Mouse (Mus musculus): ENCODE measurements around the gene Rhou. TPM values are rescaled to one million over a fixed set of nuclear protein-coding genes. Genes with fewer than 3 reads are reported as not detected.
"Not testable (repeated sequence)": the region's sequence is repeated elsewhere in the genome, so short reads cannot be mapped to it uniquely, and the experiment has no call there.

Gene Rhou
- polyA plus RNA-seq, 1 experiment from 2014 or later, result 7.7 TPM

DNA sequence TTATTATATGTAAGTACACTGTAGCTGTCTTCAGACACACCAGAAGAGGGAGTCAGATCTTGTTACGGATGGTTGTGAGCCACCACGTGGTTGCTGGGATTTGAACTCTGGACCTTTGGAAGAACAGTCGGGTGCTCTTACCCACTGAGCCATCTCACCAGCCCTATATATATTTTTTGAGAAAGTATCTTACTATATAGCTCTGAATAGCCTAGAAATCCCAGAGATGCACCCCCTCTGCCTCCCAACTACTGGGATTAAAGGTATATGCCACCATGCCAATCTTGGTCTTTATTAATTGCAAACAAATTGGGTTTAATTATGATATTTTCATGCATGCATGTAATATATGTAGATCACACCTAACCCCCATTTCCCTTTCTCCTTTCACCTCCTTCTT is 22.0 kb upstream of the Rhou start:
- not testable (repeated sequence) for H3K9ac ChIP-seq; ATAC-seq (ENCODE audit: low FRiP score, low read depth)
- WGBS, result 63% methylated on average over 3 of the region's 3 CpGs

DNA sequence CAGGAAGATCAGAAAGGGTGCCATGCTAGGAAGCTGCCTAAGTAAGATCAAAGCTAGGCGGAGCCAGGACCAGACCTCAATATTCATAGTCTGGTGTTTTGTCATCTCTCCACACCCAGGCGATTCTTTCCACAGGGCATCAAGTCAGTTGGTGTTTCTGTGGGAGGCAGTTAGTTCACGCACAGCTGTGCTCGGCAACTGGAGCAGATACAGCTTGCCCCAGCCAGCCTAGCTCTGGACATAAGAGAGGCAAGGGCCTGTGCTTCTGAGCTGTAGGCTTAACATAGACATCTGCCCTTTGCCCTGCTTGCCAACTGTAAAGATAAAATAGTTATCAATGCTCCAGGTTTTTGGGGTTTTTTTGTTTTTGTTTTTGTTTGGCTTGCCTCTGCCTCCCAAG is 21.5 kb upstream of the Rhou start:
- WGBS, result 74% methylated on average over 4 of the region's 4 CpGs
- no peaks in the 10 kb centered on the region for H3K9me3 ChIP-seq
- ATAC-seq (ENCODE audit: low FRiP score, low read depth), result no peak
- peaks cover 22% of the 10 kb centered on the region for H3K4me1 ChIP-seq
- H3K36me3 ChIP-seq, result no peaks in the 10 kb centered on the region
- no peak overlapping the region for H3K4me2 ChIP-seq (replicated peaks)
- H3K9ac ChIP-seq, result no peak overlapping the region
- H3K27me3 ChIP-seq, result peaks cover 27% of the 10 kb centered on the region
- H3K27ac ChIP-seq, result no peak overlapping the region
- H3K4me3 ChIP-seq, result no peak overlapping the region

More for the DNA sequence above, 22.0 kb upstream of the Rhou start:
- H3K4me1 ChIP-seq, result peaks cover 22% of the 10 kb centered on the region
- not testable (repeated sequence) for H3K4me3 ChIP-seq; H3K27ac ChIP-seq; H3K36me3 ChIP-seq; H3K9me3 ChIP-seq; H3K4me2 ChIP-seq (replicated peaks)
- H3K27me3 ChIP-seq, result peaks cover 32% of the 10 kb centered on the region

DNA sequence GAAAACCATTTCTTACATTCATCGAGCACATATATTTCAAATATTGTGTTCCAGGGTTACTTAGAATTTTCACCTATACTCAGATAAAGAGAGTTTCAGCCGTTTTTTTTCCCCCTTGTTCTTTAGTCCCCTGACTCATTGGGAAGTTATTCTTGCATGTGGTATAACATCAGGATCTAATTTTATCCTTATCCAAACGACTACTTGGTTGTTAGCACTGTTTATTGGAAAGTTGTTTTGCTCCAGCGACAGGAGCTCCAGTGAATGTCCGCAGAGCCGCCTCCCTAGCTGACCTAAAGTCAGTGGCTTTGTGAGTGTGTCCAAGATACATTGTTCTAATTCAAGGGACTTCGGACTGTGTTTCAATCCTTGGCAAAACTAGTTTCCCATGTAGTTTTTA is 19.9 kb upstream of the Rhou start:
- peaks cover 17% of the 10 kb centered on the region for H3K4me1 ChIP-seq
- no peaks in the 10 kb centered on the region for H3K36me3 ChIP-seq
- H3K9me3 ChIP-seq, result no peaks in the 10 kb centered on the region
- peaks cover 14% of the 10 kb centered on the region for H3K27me3 ChIP-seq
- no peak overlapping the region for H3K4me2 ChIP-seq (replicated peaks)
- no peak overlapping the region for H3K9ac ChIP-seq
- no peak for ATAC-seq (ENCODE audit: low FRiP score, low read depth)
- no peak overlapping the region for H3K4me3 ChIP-seq
- WGBS, result 51% methylated on average over 7 of the region's 7 CpGs
- H3K27ac ChIP-seq, result no peak overlapping the region

DNA sequence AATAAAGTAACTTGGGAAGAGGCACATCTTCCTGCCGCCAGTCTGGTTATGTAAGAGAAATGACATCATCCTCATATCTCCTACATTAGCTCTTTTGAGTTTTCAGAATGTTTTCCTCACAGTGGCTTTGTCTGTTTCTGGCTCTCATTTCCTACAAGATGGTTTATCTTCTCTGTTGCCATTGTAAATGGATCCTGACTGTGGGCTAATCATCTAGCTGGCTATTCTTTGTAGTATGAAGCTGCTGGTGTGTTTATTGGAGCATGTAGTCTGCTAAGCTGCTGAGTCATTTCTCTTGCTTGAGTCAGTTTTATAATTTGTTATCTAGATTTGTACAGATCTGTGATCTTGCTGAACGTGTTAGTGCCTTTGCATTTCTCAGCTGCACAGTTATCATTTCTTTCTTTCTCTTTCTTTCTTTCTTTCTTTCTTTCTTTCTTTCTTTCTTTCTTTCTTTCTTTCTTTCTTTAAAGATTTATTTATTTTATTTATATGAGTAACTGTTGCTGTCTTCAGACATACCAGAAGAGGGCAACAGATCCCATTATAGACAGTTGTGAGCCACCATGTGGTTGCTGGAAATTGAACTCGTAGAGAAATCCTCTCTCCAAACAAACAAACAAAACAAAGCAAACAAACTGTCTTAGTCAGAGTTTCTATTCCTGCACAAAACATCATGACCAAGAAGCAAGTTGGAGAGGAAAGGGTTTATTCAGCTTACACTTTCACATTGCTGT is 19.2 kb upstream of the Rhou start:
- no peak overlapping the region for H3K27ac ChIP-seq
- H3K4me2 ChIP-seq (replicated peaks), result no peak overlapping the region
- ATAC-seq (ENCODE audit: low FRiP score, low read depth), result no peak
- 56% methylated on average over 3 of the region's 3 CpGs for WGBS
- no peak overlapping the region for H3K9ac ChIP-seq
- no peaks in the 10 kb centered on the region for H3K36me3 ChIP-seq
- H3K9me3 ChIP-seq, result no peaks in the 10 kb centered on the region
- peaks cover 9% of the 10 kb centered on the region; the same call in 1 of the 2 replicates for H3K4me1 ChIP-seq
- peaks cover 7% of the 10 kb centered on the region for H3K27me3 ChIP-seq
- H3K4me3 ChIP-seq, result no peak overlapping the region

DNA sequence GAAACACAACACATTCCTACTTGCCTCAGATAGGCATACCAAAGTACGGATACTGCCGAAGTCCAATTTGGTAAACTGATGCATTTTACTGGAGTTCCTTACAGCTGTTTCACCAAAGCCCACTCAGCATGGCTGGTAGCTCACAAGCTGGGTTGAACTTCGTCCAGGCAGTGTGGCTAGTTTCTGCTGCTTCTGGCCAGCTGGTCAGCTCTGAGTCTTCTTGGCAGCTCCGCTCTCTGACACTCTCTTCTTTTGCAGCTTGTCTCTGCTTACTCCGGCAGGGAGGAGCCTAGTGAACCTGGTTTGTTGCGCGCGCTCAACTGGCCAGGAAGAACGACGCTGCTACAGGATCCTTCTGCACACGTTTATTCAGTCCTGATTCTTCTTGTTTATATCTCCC is 18.1 kb upstream of the Rhou start:
- H3K4me3 ChIP-seq, result no peak overlapping the region
- ATAC-seq (ENCODE audit: low FRiP score, low read depth), result no peak
- no peak overlapping the region for H3K4me2 ChIP-seq (replicated peaks)
- 74% methylated on average over 11 of the region's 11 CpGs for WGBS
- no peaks in the 10 kb centered on the region for H3K36me3 ChIP-seq
- H3K27ac ChIP-seq, result no peak overlapping the region
- H3K9me3 ChIP-seq, result no peaks in the 10 kb centered on the region
- 0 out of 2 replicates have a peak, but pooled peaks cover 4% of the 10 kb centered on the region for H3K4me1 ChIP-seq
- no peak overlapping the region for H3K9ac ChIP-seq
- H3K27me3 ChIP-seq, result no peaks in the 10 kb centered on the region; the same call in 1 of the 2 replicates

DNA sequence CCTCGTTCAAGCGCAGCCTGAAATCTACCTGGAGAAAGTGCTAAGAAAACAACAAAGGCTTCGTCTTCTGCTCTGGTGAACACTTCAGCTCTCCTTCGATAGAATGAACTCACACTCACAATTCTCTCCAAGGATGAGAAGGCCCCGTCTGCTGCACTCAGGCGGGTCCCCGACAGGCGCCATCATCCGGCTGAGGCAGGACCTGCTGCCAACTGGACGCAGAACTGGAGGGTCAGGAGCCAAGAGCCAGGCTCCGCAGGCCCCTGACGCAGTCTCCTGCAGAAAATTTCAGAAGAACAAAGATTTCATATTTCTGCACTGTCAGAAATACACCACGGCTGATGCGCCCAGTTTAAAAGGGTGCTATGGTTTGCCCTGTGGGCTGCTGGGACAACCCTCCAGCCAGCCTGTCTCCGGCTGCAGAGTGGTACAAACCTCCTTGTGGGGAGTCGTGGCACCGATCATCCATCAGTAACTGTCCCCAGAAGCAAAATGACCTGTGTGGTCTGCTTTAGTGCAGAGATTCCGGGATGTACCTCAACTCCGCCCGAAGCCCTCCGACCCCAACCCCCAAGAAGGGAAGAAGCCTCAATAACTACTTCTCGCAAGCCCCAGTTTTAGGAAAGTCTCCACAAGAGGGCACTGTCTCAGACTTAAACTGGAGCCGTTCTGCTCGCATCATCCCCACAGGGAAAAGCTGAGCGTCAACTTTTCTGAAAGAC is 10.2 kb upstream of the Rhou start:
- 0 out of 2 replicates have a peak, but pooled peaks cover 8% of the 10 kb centered on the region for H3K27me3 ChIP-seq
- peaks cover 15% of the 10 kb centered on the region for H3K4me1 ChIP-seq
- no peak for ATAC-seq (ENCODE audit: low FRiP score, low read depth)
- 15% methylated on average over 25 of the region's 25 CpGs for WGBS
- H3K4me3 ChIP-seq, result peak overlapping the region; percentile 29
- no peaks in the 10 kb centered on the region for H3K9me3 ChIP-seq
- H3K36me3 ChIP-seq, result no peaks in the 10 kb centered on the region
- H3K4me2 ChIP-seq (replicated peaks), result peak overlapping the region; percentile 55
- 0 out of 2 replicates have a peak overlapping the region, but pooled peaks have one; percentile 4 for H3K9ac ChIP-seq
- no peak overlapping the region for H3K27ac ChIP-seq

DNA sequence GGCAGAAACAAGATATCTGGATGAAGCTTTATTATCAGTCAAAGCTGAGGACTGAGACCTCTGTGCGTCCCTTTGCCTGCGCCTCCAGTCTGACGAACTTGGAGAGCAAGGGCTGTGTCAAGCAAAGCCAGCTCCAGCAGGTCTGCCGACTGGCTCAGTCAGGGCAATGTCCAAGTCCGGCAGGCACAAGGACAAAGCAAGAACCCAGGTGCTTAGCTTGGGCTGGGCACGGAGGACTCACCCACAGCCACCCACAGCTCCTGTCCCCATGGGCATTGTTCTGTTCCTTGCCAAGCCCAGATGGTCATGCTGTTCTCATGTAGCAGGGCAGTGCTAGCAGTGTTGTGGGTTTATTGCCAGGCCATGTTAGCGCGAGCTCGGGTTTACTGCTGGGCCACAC is 8.5 kb upstream of the Rhou start:
- no peak overlapping the region for H3K4me3 ChIP-seq
- H3K36me3 ChIP-seq, result no peaks in the 10 kb centered on the region
- no peak overlapping the region for H3K4me2 ChIP-seq (replicated peaks)
- WGBS, result 50% methylated on average over 9 of the region's 9 CpGs
- no peak overlapping the region for H3K9ac ChIP-seq
- peaks cover 21% of the 10 kb centered on the region for H3K4me1 ChIP-seq
- no peak for ATAC-seq (ENCODE audit: low FRiP score, low read depth)
- no peaks in the 10 kb centered on the region for H3K9me3 ChIP-seq
- H3K27ac ChIP-seq, result no peak overlapping the region
- 0 out of 2 replicates have a peak, but pooled peaks cover 8% of the 10 kb centered on the region for H3K27me3 ChIP-seq

DNA sequence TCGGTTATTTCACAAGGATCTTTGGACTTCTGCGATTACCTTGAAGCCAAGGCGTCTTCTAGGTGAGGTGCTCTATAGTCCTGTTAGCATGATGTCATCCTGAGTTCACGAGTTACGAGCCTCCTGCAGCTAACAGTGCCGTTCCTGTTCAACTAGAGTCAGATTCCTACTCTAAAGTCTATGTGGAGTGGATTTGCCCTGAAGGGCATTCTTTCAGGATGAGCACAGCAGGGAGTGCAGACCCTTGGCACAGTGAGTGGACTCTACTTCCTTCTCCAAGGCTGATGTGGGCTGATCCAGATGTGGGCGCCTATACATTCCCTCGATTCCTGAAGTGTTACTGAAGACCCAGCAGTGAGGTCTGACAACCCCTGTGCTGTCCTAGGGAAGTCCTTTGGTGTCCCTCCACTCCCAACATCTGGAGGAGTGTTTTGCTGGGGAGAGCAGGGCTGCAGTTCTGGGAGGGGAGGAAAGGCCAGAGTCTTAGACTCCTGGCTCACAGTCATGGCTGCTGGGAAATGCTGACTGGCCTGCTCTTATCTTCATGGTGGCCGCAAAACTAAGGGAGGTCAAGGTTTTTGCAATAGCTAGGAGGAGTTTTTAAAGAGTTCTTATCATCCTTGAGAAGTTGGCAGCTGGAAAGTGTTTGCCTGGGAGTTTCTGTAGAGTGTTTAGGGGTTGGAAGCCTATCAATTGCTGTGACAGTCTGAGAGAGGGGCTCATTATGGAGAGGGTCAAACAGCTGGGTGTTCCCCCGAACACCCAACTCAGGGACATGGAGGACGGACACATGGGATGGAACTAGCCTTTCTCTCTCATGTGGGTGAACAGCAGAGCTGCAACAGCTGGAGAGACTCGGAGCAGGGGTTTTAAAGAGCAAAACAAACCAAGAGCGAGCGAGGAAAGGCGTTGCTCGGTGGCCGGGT is 5.2 kb upstream of the Rhou start:
- Histone ChIP-seq H3K4me3 (no peak overlapping the region), H3K36me3 (no peaks in the 10 kb centered on the region), H3K9ac (no peak overlapping the region), H3K9me3 (no peaks in the 10 kb centered on the region), H3K27me3 (0 out of 2 replicates have a peak, but pooled peaks cover under 1% of the 10 kb centered on the region), H3K27ac (peak overlapping the region; percentile 28; the same call in 1 of the 2 replicates), H3K4me1 (peaks cover 22% of the 10 kb centered on the region), H3K4me2 (replicated peaks) (no peak overlapping the region)
- no peak for ATAC-seq (ENCODE audit: low FRiP score, low read depth)
- 59% methylated on average over 17 of the region's 17 CpGs for WGBS

DNA sequence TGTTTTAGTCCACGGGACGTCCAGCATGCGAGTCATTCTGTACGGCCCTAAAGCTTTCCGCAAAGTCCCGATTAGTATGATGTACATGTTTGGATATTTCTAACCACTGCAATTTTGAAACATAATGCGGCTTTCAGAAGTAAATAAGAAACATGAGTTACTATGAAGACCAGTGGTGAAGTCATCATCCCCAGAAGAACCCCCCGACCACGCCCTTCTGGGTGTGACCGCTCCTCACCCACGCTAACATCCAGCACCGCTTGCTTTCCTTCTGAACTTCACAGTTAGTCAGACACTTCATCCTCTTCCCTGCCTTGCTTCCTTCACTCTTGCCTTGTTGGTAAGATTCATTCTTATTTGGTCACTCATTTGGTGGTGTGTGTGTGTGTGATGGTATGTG is 4.2 kb upstream of the Rhou start:
- 87% methylated on average over 12 of the region's 12 CpGs for WGBS
- peaks cover 21% of the 10 kb centered on the region for H3K4me1 ChIP-seq
- no peaks in the 10 kb centered on the region for H3K36me3 ChIP-seq
- no peak overlapping the region for H3K27ac ChIP-seq
- no peak overlapping the region for H3K9ac ChIP-seq
- H3K27me3 ChIP-seq, result no peaks in the 10 kb centered on the region
- no peak for ATAC-seq (ENCODE audit: low FRiP score, low read depth)
- H3K9me3 ChIP-seq, result no peaks in the 10 kb centered on the region
- H3K4me2 ChIP-seq (replicated peaks), result no peak overlapping the region
- H3K4me3 ChIP-seq, result no peak overlapping the region

DNA sequence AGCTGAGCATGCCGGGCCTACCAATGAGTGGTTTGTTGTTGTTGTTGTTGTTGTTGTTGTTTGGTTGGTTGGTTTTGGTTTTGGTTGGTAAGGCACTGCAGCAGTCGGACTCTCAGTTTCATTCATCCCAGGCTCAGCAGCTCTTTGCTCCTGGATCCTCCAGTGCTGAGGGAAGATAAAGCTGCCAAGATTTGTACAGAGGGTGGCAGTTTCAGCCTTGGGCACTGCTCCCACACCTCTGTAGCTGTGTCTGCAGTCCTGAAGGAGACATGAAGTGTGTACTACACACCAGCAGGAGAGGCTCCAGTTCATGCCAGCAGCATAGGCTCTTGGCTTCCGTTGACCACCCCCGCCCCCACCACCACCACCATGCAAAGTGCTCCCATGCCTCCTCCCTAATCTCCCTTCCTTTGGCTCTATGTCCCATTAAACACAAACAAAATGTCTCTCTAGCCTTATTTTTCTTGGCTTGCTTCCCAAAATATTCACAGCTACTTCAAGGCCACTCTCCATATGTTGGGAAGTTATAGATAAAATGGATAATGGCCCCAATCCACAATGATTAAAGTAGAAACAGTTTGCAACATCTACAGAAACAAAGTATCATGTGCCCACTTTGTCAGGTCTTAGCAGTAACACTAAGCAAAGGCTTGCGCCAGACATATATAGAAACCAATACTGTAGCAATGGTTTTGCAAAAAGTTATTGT is 2.2 kb upstream of the Rhou start:
- H3K9me3 ChIP-seq, result no peaks in the 10 kb centered on the region
- no peak overlapping the region for H3K9ac ChIP-seq
- H3K27ac ChIP-seq, result no peak overlapping the region
- no peak for ATAC-seq (ENCODE audit: low FRiP score, low read depth)
- 89% methylated on average over 5 of the region's 5 CpGs for WGBS
- no peak overlapping the region for H3K4me3 ChIP-seq
- no peak overlapping the region for H3K4me2 ChIP-seq (replicated peaks)
- peaks cover 35% of the 10 kb centered on the region for H3K4me1 ChIP-seq
- no peaks in the 10 kb centered on the region for H3K27me3 ChIP-seq
- peaks cover 8% of the 10 kb centered on the region for H3K36me3 ChIP-seq

DNA sequence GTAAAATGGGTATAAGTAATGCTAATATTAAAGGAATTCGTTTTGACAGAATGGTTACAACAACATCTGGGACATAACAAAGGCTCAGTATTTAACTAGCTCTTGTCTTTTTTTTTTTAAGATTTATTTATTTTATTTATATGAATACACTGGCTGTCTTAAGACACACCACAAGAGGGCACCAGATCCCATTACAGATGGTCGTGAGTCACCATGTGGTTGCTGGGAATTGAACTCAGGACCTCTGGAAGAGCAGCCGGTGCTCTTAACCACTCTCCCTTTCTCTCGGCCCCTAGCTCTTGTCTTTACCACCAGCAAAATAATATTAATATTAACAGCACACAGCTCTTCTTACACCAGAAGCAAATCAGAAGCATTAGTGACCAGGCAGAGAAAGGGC is 1.1 kb upstream of the Rhou start:
- Histone ChIP-seq H3K27ac (no peak overlapping the region; the same call in 1 of the 2 replicates), H3K9ac (no peak overlapping the region), H3K36me3 (peaks cover 18% of the 10 kb centered on the region), H3K9me3 (no peaks in the 10 kb centered on the region), H3K4me3 (no peak overlapping the region), H3K4me2 (replicated peaks) (no peak overlapping the region), H3K4me1 (peaks cover 35% of the 10 kb centered on the region), H3K27me3 (no peaks in the 10 kb centered on the region)
- 62% methylated on average over 4 of the region's 4 CpGs for WGBS
- no peak for ATAC-seq (ENCODE audit: low FRiP score, low read depth)
